Mouse (Mus musculus): ENCODE measurements around the gene Fhod1.

DNA sequence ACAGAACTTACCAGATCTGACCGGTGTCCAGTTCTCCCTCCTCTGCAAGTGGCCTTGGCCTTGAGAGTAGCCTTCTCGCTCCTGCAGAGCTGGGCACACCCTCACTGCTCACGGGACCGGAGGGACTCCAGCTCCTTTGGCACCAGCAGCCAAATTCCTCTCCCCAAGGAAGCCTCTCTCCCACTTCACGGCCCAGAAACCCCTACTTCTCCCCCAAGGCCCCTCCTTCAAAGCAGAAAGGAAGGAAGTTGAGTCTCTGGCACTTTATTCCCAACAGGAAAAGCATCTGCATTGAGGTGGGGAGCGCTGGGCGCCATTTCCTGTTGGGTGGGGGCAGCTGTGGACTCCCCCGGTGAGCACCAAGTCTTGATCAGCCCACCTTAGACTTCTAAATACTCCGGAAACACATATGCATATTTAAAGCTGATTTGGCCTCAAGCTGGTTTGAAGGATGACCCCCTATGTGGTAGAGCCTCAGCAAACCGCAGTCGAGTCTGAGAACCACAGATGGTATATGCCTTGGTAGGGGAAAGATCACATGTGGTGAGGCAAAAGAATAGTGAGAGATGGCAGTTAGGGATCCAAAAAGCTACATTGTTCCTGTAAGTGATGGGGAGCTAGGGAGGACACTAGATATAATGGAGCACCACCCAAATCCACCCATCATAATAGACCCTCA, 51.7 kb downstream of the Fhod1 start, which contains the start of gene Exoc3l:
- no peak for TF ChIP-seq CTCF (IDR thresholded peaks at IDR 0.05; ENCODE audit: extremely low read depth, insufficient read depth, insufficient read length, insufficient replicate concordance)
- no peak for TF ChIP-seq POLR2A (IDR thresholded peaks at IDR 0.05; ENCODE audit: low read depth, low read length)

Measured in spleen, adult 2 months (tissue).